8 mouse cellular contexts compared by ENCODE assay signal in genomic region chr4:148444250-148444967, GRCm38 (mm10). TPM values are rescaled to one million over a fixed set of nuclear protein-coding genes. Genes with fewer than 3 reads are reported as not detected.
A peak's percentile ranks its signal among the peaks of the same experiment; 100 is the strongest.
DNase-seq lines count a peak whose midpoint lies in the region; ATAC-seq lines count a peak whose summit lies in the region.

Gene Ubiad1 (minus strand): TSS chr4:148444771.

- WGBS in embryonic facial prominence, embryonic 10.5 days = under 1% methylated on average over 46 of the region's 46 CpGs
- WGBS in limb, embryonic 12.5 days = under 1% methylated on average over 46 of the region's 46 CpGs
- under 1% methylated on average over 46 of the region's 46 CpGs for WGBS in midbrain, embryonic 14.5 days

- peak within 1 kb of the TSS; percentile 92 for H3K27ac ChIP-seq in embryonic facial prominence, embryonic 10.5 days (replicated peaks)
- H3K27ac ChIP-seq in limb, embryonic 12.5 days = peak within 1 kb of the TSS; percentile 82
- H3K27ac ChIP-seq in midbrain, embryonic 14.5 days (replicated peaks; ENCODE audit: low read depth, low read length) = peak within 1 kb of the TSS; percentile 60

- peaks cover 38% of the 10 kb centered on the region for H3K4me1 ChIP-seq in embryonic facial prominence, embryonic 10.5 days
- H3K4me1 ChIP-seq in limb, embryonic 12.5 days (replicated peaks) = peaks cover 19% of the 10 kb centered on the region
- H3K4me1 ChIP-seq in midbrain, embryonic 14.5 days (ENCODE audit: control insufficient read depth, insufficient read depth, low read length) = peaks cover 19% of the 10 kb centered on the region

- peak within 1 kb of the TSS; percentile 81 for H3K9ac ChIP-seq in limb, embryonic 12.5 days (replicated peaks)
- H3K9ac ChIP-seq in midbrain, embryonic 14.5 days (replicated peaks; ENCODE audit: low read length) = peak within 1 kb of the TSS; percentile 74

- peak; percentile 76 for DNase-seq in cerebellum, adult 11 months
- DNase-seq in embryonic facial prominence, embryonic 10.5 days (ENCODE audit: low spot score) = peak; percentile 93
- peak; percentile 90 for DNase-seq in kidney, adult 11 months
- DNase-seq in midbrain, embryonic 14.5 days = peak; percentile 86
- DNase-seq in spleen, adult 12 weeks (ENCODE audit: low spot score) = peak; percentile 80

- peaks cover 22% of the 10 kb centered on the region for H3K36me3 ChIP-seq in embryonic facial prominence, embryonic 10.5 days (replicated peaks)
- no peaks in the 10 kb centered on the region; the same call in 1 of the 2 replicates for H3K36me3 ChIP-seq in limb, embryonic 12.5 days
- no peaks in the 10 kb centered on the region for H3K36me3 ChIP-seq in midbrain, embryonic 14.5 days (ENCODE audit: control insufficient read depth, insufficient read depth, low read length)

- peak within 1 kb of the TSS; percentile 92 for H3K4me2 ChIP-seq in limb, embryonic 12.5 days
- H3K4me2 ChIP-seq in midbrain, embryonic 14.5 days (ENCODE audit: low read length) = peak within 1 kb of the TSS; percentile 77

- ATAC-seq in cerebellum, adult (ENCODE audit: insufficient number of reproducible peaks, low FRiP score, low TSS enrichment) = no peak
- peak; percentile 71 for ATAC-seq in granulocyte monocyte progenitor cell, adult 5-6 weeks (replicated peaks; ENCODE audit: poor library complexity, severe bottlenecking)
- no peak for ATAC-seq in limb, embryonic 12.5 days (ENCODE audit: insufficient number of reproducible peaks, insufficient read depth, low FRiP score, low TSS enrichment, low read depth)
- ATAC-seq in midbrain, embryonic 14.5 days (ENCODE audit: low FRiP score, low TSS enrichment) = peak; percentile 28; the same call in 1 of the 2 replicates

- peak within 1 kb of the TSS; percentile 93 for H3K4me3 ChIP-seq in embryonic facial prominence, embryonic 10.5 days
- H3K4me3 ChIP-seq in limb, embryonic 12.5 days (replicated peaks) = peak within 1 kb of the TSS; percentile 81
- H3K4me3 ChIP-seq in midbrain, embryonic 14.5 days (replicated peaks; ENCODE audit: low read depth, low read length) = peak within 1 kb of the TSS; percentile 63

- no peaks in the 10 kb centered on the region for H3K27me3 ChIP-seq in embryonic facial prominence, embryonic 10.5 days (replicated peaks; ENCODE audit: low read depth, poor library complexity, severe bottlenecking)
- H3K27me3 ChIP-seq in limb, embryonic 12.5 days = no peaks in the 10 kb centered on the region
- H3K27me3 ChIP-seq in midbrain, embryonic 14.5 days (ENCODE audit: control insufficient read depth, insufficient read depth, low read length) = no peaks in the 10 kb centered on the region

- no peaks in the 10 kb centered on the region for H3K9me3 ChIP-seq in embryonic facial prominence, embryonic 10.5 days
- H3K9me3 ChIP-seq in limb, embryonic 12.5 days = no peaks in the 10 kb centered on the region
- H3K9me3 ChIP-seq in midbrain, embryonic 14.5 days (ENCODE audit: control insufficient read depth, low read length) = no peaks in the 10 kb centered on the region

RNA-seq across cellular contexts. Expression of gene Ubiad1, which starts in this region (rescaled TPM):
- polyA plus RNA-seq in embryonic facial prominence, embryonic 10.5 days (2016; fragmentation: Nextera tagmentation; extraction: Ambion mirVana) = 22.9 and 23.6 TPM in 2 replicates
- total RNA-seq in granulocyte monocyte progenitor cell, adult 5-6 weeks (2014; fragmentation: Nextera tagmentation) = 7.9 and 16.8 TPM in 2 replicates
- 9.5 and 12.2 TPM in 2 replicates for total RNA-seq in granulocyte monocyte progenitor cell, adult 5-6 weeks (2017)
- 21.1 and 21.8 TPM in 2 replicates for polyA plus RNA-seq in limb, embryonic 12.5 days (2016; fragmentation: Nextera tagmentation; extraction: Ambion mirVana)
- polyA plus RNA-seq in midbrain, embryonic 14.5 days (2014; fragmentation: Nextera tagmentation; extraction: Ambion mirVana) = 14.7 and 15.9 TPM in 2 replicates

Comparison
In these comparisons a context has a peak if more than half of its experiments do, and no peak if none do; other contexts are left out.
1. ATAC-seq: peak in granulocyte monocyte progenitor cell, adult 5-6 weeks (single experiment) and midbrain, embryonic 14.5 days (single experiment); none in cerebellum, adult (single experiment) and limb, embryonic 12.5 days (single experiment).
2. Peak in every context shown above with its lines, with median percentiles within 50 percentile points of each other: DNase-seq, H3K27ac ChIP-seq and H3K4me3 ChIP-seq.